Mouse (Mus musculus) kidney, adult 2 months (tissue): ENCODE data around the gene Gde1.

ENCODE experiments used
- CTCF ChIP-seq: fragments of 200-500 bp; conservative IDR thresholded peaks from 2 replicates; pipeline ENCODE4 v1.5.1; 2011; ENCODE audit warnings: low read depth, mild to moderate bottlenecking, control low read depth, low read length, moderate library complexity, mixed read lengths; ENCODE audit not compliant: insufficient read depth, insufficient read length
- POLR2A ChIP-seq: fragments of 200-500 bp; IDR thresholded peaks from one replicate; pipeline ENCODE4 v1.6.1; 2011; ENCODE audit warnings: low read depth, low read length, control low read depth

DNA sequence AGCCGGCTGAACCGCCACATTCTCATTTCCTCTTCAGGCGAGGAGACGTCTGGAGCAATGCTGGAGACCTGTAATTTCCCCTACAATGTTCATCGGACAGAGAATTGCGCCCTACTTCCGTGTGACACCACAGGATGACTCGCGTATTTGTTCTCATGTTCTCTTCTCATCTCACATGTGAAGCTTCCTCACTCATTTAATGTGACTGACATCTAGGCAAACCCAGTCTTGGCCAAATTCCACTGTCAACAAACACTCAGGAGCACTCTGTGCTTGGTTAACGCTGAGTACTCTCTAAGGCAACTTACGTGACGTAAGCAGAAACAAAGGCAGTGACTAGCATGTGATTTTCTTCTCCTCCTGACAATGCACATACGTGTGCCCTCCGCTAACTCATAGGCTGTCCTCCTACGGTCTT, 2.4 kb downstream of the Gde1 start:
- no peak for TF ChIP-seq CTCF
- TF ChIP-seq POLR2A = no peak
